Mouse (Mus musculus) heart, embryonic 15.5 days (tissue): ENCODE data around the gene Hmmr. TPM values are rescaled to one million over a fixed set of nuclear protein-coding genes. Genes with fewer than 3 reads are reported as not detected.

Source experiments
- ATAC-seq: fragments of 200-750 bp; cut with Nextera tagmentation; replicated peaks from 2 replicates; pipeline ENCODE4 v1.8.0; 2017; ENCODE audit warnings: low read depth, moderate TSS enrichment; ENCODE audit not compliant: insufficient number of reproducible peaks, insufficient read depth, low FRiP score
- H3K27ac ChIP-seq: fragments of 300-500 bp; sonication (generic); 2 replicates; pipeline ENCODE4 v1.5.1; 2015; ENCODE audit warnings: mild to moderate bottlenecking, inconsistent platforms
- H3K27me3 ChIP-seq: fragments of 300-500 bp; sonication (generic); 2 replicates; pipeline ENCODE4 v1.6.1; 2015; ENCODE audit warnings: inconsistent platforms
- H3K36me3 ChIP-seq: fragments of 300-500 bp; sonication (generic); 2 replicates; pipeline ENCODE4 v1.6.1; 2015; ENCODE audit warnings: mild to moderate bottlenecking, inconsistent platforms
- H3K4me1 ChIP-seq: fragments of 300-500 bp; sonication (generic); replicated peaks from 2 replicates; pipeline ENCODE4 v1.6.1; 2015; ENCODE audit warnings: inconsistent platforms
- H3K4me2 ChIP-seq: fragments of 300-500 bp; sonication (generic); 2 replicates; pipeline ENCODE4 v1.6.1; 2015; ENCODE audit warnings: inconsistent platforms, mild to moderate bottlenecking, moderate library complexity
- H3K4me3 ChIP-seq: fragments of 300-500 bp; sonication (generic); 2 replicates; pipeline ENCODE4 v1.5.1; 2015; ENCODE audit warnings: mild to moderate bottlenecking, inconsistent platforms
- H3K9ac ChIP-seq: fragments of 300-500 bp; sonication (generic); 2 replicates; pipeline ENCODE4 v1.6.1; 2015; ENCODE audit warnings: mild to moderate bottlenecking, inconsistent platforms
- H3K9me3 ChIP-seq: fragments of 300-500 bp; sonication (generic); replicated peaks from 2 replicates; pipeline ENCODE4 v1.6.1; 2016; ENCODE audit warnings: inconsistent platforms
- WGBS: fragments of 180-500 bp; shearing (Covaris S2); methylation state at CpG from one replicate; pipeline ENCODE4 v1.1.7; 2015; ENCODE audit warnings: mixed read lengths; 5-methylcytosine and 5-hydroxymethylcytosine counted together
- polyA plus RNA-seq: library from polyadenylated mRNA; unstranded; fragments of >200 nt; fragmentation: Nextera tagmentation; extraction: Ambion mirVana; gene quantifications from 2 replicates; pipeline ENCODE4 v1.2.1, GENCODE M21; 2015

Hmmr gene
- polyA plus RNA-seq, 1 experiment from 2014 or later = 48.7 TPM

- H3K9me3 ChIP-seq = no peaks in the 10 kb centered on the region
- H3K4me3 ChIP-seq = peak overlapping the region; percentile 93
- H3K4me2 ChIP-seq = peak overlapping the region; percentile 79
- peaks cover 22% of the 10 kb centered on the region for H3K4me1 ChIP-seq
- no peaks in the 10 kb centered on the region for H3K36me3 ChIP-seq
- ATAC-seq = peak; percentile 40; the same call in 1 of the 2 replicates
- H3K27ac ChIP-seq = peak overlapping the region; percentile 96
- peak overlapping the region; percentile 88 for H3K9ac ChIP-seq
- under 1% methylated on average over 31 of the region's 31 CpGs for WGBS
- H3K27me3 ChIP-seq = no peaks in the 10 kb centered on the region
Observed at GRCm38 (mm10) chr11:40694311-40695087, 38.7 kb downstream of the Hmmr start.

DNA sequence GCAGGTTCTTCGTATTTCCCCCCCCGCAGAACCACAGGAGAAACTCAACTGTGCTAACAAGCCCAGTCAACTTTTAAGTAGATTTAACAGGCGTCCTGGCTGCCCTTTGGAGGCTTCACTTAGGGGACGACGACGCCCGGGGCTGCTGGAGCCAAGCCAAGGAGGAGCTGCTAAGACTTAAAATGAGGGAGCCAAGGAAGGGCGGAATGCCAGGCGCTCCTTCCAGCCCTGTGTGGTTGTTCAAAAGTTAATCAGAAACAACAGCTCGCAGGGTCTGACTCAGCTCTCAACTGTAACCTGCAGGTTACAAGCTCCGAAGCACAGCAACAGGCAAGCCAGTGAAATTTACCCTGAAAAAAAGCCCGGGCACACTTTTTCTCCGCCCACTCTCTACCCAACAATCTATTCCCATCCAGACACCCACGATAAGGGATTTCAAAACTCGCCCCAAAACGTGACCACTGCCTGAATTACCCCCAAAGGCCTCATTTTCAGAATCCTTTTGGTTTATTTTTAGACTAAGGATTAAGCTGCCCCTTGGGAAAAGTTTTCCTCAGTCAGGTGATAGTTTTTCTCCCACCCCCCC, 39.8 kb downstream of the Hmmr start:
- H3K9me3 ChIP-seq = no peaks in the 10 kb centered on the region
- no peak for ATAC-seq
- H3K4me3 ChIP-seq = peak overlapping the region; percentile 93
- under 1% methylated on average over 16 of the region's 16 CpGs for WGBS
- peak overlapping the region; percentile 96 for H3K27ac ChIP-seq
- H3K27me3 ChIP-seq = no peaks in the 10 kb centered on the region
- peaks cover 22% of the 10 kb centered on the region for H3K4me1 ChIP-seq
- H3K4me2 ChIP-seq = peak overlapping the region; percentile 79
- peak overlapping the region; percentile 88 for H3K9ac ChIP-seq
- no peaks in the 10 kb centered on the region for H3K36me3 ChIP-seq

- under 1% methylated on average over 36 of the region's 36 CpGs for WGBS
- Histone ChIP-seq H3K27ac (peak overlapping the region; percentile 96), H3K9ac (peak overlapping the region; percentile 88), H3K4me1 (peaks cover 22% of the 10 kb centered on the region), H3K4me2 (peak overlapping the region; percentile 79), H3K36me3 (no peaks in the 10 kb centered on the region), H3K27me3 (no peaks in the 10 kb centered on the region), H3K9me3 (no peaks in the 10 kb centered on the region), H3K4me3 (peak overlapping the region; percentile 93)
- ATAC-seq = peak; percentile 93
Observed at GRCm38 (mm10) chr11:40692511-40693365, 40.5 kb downstream of the Hmmr start.

DNA sequence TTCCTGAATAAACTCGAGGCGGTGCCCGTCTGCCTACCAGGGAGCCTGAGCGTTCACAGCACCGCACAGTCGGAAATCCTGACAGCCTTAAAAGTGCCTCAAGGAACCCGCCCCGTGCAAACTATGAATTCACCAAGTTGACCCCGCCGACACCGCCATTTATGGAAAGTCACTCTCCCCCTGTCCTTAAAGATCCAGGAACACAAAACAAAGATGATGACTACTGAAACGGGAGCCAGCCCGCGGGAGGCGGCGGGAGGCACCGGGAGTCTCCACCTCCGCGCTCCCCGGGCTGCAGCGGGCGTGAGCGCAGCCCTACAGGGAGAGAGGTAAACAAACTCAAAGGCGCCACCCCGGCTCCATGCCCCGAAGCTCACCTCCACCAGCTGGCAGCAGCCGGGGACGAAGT, 41.1 kb downstream of the Hmmr start:
- peak; percentile 61 for ATAC-seq
- Histone ChIP-seq H3K4me2 (peak overlapping the region; percentile 79), H3K27me3 (no peaks in the 10 kb centered on the region), H3K4me3 (peak overlapping the region; percentile 93), H3K9me3 (no peaks in the 10 kb centered on the region), H3K9ac (peak overlapping the region; percentile 88), H3K4me1 (peaks cover 22% of the 10 kb centered on the region), H3K36me3 (peaks cover 5% of the 10 kb centered on the region), H3K27ac (peak overlapping the region; percentile 96)
- WGBS = 0% methylated on average over 28 of the region's 28 CpGs

GRCm38 (mm10) chr11:40690444-40691127, 42.6 kb downstream of the Hmmr start:
- H3K36me3 ChIP-seq = peaks cover 12% of the 10 kb centered on the region
- peak overlapping the region; percentile 79 for H3K4me2 ChIP-seq
- peak overlapping the region; percentile 96 for H3K27ac ChIP-seq
- WGBS = 24% methylated on average over 5 of the region's 5 CpGs
- no peaks in the 10 kb centered on the region for H3K27me3 ChIP-seq
- H3K9me3 ChIP-seq = no peaks in the 10 kb centered on the region
- peaks cover 22% of the 10 kb centered on the region for H3K4me1 ChIP-seq
- peak; percentile 16; the same call in 1 of the 2 replicates for ATAC-seq
- H3K9ac ChIP-seq = peak overlapping the region; percentile 88
- peak overlapping the region; percentile 93 for H3K4me3 ChIP-seq

DNA sequence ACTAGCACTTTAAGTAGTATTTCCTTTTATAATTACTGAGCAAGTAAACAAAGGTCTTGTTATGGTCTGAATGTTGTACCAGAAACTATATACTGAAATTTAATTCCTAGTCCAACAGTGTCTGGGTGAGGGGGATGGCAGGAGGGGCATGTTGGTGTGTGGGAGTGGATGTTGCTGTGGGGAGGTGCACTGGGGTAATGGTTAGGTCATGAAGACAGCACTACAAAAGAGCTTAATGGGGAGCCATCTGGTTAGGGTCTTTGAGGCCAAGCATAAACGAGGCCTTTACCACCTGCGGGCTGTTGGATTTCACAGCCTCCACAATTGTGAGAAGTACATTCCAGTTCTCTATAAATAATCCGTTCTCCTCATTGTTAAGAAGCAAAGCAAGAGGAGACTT, 49.9 kb downstream of the Hmmr start:
- H3K9ac ChIP-seq = no peak overlapping the region
- no peaks in the 10 kb centered on the region for H3K4me1 ChIP-seq
- H3K27me3 ChIP-seq = no peaks in the 10 kb centered on the region
- no peak overlapping the region for H3K4me3 ChIP-seq
- H3K27ac ChIP-seq = no peak overlapping the region
- no peak for ATAC-seq
- no peak overlapping the region for H3K4me2 ChIP-seq
- WGBS = 75% methylated on average over 3 of the region's 3 CpGs
- peaks cover 77% of the 10 kb centered on the region for H3K36me3 ChIP-seq
- no peaks in the 10 kb centered on the region for H3K9me3 ChIP-seq

DNA sequence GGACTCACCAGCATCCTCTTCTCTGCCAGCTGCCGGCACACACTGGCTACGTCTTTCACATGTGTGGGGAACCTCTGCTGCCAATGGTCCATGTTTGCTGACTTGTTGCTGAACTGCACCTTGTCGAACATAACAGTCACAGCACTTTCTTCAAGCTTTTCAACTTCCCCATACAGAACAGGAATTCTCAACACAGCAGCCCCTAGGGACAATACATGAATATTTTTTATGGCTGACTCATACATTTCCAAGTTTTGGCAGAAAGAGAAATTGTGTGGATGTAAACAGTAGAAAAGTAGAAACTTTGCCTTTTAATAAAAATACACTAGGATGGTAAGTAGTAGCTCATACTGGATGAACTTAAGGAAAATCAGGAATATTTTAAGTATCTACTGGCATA, 50.8 kb downstream of the Hmmr start:
- H3K27me3 ChIP-seq = no peaks in the 10 kb centered on the region
- no peak overlapping the region for H3K9ac ChIP-seq
- no peak overlapping the region for H3K4me2 ChIP-seq
- ATAC-seq = no peak
- no peak overlapping the region for H3K4me3 ChIP-seq
- H3K9me3 ChIP-seq = no peaks in the 10 kb centered on the region
- WGBS = 87% methylated on average over 3 of the region's 3 CpGs
- no peak overlapping the region for H3K27ac ChIP-seq
- peaks cover 83% of the 10 kb centered on the region for H3K36me3 ChIP-seq
- no peaks in the 10 kb centered on the region for H3K4me1 ChIP-seq

DNA sequence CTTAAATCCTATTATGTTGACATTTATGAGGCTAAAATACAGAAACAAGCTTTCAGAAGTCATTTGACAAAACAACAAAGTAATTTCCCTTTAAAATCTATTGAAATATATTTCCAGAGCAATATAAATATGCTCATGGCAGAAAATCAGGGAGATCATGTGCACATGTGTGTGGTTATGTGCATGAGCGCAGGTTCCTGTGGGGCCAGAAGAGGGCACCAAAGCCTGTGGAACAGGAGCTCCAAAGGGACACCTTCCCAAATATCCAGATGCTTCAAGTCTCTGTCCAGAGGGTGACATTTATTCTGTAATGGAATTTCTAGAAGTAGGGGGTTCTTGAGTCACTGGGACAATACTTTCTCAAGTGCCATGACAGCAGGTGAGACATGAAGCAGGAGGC, 56.1 kb downstream of the Hmmr start:
- ATAC-seq = no peak
- H3K36me3 ChIP-seq = peaks cover 52% of the 10 kb centered on the region
- no peak overlapping the region for H3K4me2 ChIP-seq
- H3K9ac ChIP-seq = no peak overlapping the region
- H3K27ac ChIP-seq = no peak overlapping the region
- H3K4me1 ChIP-seq = no peaks in the 10 kb centered on the region
- WGBS = 95% methylated on average over 1 of the region's 1 CpGs
- no peak overlapping the region for H3K4me3 ChIP-seq
- no peaks in the 10 kb centered on the region for H3K27me3 ChIP-seq
- no peaks in the 10 kb centered on the region for H3K9me3 ChIP-seq

GRCm38 (mm10) chr11:40675014-40675730, 58.0 kb downstream of the Hmmr start:
- H3K9ac ChIP-seq = no peak overlapping the region
- 53% methylated on average over 4 of the region's 4 CpGs for WGBS
- no peaks in the 10 kb centered on the region for H3K27me3 ChIP-seq
- H3K4me1 ChIP-seq = no peaks in the 10 kb centered on the region
- no peak overlapping the region for H3K27ac ChIP-seq
- H3K4me3 ChIP-seq = no peak overlapping the region
- ATAC-seq = no peak
- H3K9me3 ChIP-seq = no peaks in the 10 kb centered on the region
- H3K36me3 ChIP-seq = peaks cover 34% of the 10 kb centered on the region
- no peak overlapping the region for H3K4me2 ChIP-seq
